Mouse (Mus musculus) heart, adult 11 months (tissue): ENCODE data around the gene Myl3.
A peak's percentile ranks its signal among the peaks of the same experiment; 100 is the strongest.

Experiments
- DNase-seq: peaks from one replicate; pipeline ENCODE4 v3.0.0; 2022

Gene Myl3

DNA sequence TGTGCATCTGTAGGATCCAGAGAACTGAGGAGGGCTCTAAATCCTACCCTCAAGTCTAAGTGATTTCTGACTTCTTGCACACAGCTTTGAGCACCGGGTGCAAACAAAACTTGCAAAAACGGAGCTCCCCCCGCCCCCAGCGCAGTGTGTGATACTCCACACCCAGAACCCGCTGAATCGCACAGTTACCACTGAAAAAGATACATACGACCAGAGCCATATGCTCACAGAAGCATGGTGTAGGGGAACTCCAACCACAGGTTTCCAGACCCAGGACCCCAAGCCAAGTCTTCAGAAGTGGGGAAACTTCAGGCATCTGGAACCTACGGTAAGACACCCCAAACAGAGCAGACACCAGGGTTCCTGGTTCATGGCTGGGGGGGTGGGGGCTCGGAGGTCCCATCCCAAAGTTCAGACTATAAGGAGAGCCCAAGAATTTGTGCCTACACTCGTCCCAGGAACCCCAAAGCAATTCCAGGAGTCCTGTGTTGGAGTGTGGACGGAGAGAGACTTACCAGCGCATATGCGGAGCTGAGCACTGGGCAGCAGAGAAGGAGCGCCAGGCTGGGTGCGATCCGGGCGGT is at the start of gene Myl3:
Gene Myl3, plus strand, starts transcription at position 151 of the 584 bp plus-strand sequence.
- DNase-seq: no peak

DNA sequence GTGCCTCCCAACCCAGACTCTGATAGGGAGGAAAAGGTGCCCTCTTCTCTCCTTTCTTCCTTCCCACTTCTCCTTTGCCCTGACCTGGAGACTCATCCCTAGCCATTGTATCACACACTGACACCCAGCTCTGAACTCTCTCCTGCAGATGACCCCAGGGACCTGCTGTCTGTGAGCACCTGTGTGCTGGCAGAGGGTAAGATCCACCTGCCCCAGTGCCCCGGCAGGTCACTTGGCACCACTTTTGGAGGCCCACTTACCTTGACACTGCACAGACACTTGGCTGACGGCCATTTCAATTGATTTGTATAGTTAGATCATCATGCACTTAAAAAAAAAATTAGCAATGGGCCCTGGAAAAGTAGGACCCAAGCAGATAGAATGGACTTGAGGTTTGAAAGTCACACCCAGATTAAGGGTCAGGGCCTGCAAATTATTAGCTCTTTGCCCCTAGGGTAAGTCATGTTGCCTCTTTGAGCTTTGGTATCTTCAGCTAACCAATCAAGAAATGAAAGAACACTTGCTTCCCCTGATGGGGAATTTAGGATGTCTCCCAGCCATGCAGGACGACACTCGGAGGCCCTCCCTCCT is 46.4 kb upstream of the Myl3 start:
- peak; percentile 85 for DNase-seq

DNA sequence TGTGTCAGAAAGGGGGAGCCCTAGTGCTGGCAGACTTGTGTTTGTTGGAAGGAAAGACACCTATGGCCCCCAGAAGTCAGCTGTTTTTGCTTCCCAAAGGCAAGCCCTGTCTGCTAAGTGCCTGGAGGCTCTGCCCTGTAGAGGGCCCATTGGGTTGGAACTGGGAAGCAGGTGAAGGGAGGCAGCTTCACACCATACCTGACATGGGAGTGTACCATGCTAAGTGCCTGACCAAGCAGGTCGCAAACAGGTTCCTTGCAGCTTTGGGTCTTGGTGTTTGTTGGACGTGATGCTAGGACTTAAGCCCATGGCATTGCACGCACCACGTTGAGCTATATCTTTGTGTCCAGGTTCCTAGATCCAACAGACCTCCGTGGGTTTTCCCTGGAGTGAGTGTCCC is 45.2 kb upstream of the Myl3 start:
- DNase-seq: no peak

DNA sequence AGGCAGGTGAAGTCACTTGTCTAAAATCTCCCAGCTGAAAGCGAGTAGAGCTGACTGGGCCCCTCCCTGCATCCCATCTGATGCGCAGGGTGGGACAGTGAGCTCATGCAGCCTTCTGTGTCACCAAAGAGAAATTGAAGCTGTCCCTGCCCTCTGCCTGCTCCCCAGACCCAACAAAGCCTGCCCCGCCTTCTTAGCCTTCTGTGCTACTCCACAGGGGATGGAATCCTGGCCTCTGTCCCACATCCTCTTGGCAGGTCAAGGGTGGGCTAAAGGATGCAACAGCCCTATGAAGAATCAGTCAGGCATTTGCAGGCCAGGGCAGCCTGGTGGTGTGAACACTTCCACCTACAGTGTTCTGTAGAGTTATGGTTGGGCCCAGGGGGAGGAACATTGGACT is 44.2 kb upstream of the Myl3 start:
- DNase-seq: peak; percentile 95

DNA sequence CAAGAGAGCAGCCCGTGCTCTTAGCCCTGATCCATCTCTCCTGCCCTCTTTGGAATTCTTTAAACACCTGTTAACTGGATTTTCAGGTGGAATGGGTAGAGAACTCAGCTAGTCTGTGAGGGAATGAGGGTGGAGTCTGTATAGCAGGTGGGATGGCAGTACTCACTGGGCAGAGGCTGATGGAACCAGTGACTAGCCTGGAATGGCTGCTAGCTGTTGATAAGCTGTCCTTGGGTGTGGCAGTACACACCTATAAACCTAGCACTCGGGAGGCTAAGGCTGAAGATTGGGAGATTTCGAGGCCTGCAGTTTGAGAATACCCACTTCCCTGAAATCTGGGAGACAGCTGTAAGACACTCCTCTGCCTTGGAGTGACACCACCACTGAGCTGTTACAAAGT is 42.1 kb upstream of the Myl3 start:
- DNase-seq: no peak

DNA sequence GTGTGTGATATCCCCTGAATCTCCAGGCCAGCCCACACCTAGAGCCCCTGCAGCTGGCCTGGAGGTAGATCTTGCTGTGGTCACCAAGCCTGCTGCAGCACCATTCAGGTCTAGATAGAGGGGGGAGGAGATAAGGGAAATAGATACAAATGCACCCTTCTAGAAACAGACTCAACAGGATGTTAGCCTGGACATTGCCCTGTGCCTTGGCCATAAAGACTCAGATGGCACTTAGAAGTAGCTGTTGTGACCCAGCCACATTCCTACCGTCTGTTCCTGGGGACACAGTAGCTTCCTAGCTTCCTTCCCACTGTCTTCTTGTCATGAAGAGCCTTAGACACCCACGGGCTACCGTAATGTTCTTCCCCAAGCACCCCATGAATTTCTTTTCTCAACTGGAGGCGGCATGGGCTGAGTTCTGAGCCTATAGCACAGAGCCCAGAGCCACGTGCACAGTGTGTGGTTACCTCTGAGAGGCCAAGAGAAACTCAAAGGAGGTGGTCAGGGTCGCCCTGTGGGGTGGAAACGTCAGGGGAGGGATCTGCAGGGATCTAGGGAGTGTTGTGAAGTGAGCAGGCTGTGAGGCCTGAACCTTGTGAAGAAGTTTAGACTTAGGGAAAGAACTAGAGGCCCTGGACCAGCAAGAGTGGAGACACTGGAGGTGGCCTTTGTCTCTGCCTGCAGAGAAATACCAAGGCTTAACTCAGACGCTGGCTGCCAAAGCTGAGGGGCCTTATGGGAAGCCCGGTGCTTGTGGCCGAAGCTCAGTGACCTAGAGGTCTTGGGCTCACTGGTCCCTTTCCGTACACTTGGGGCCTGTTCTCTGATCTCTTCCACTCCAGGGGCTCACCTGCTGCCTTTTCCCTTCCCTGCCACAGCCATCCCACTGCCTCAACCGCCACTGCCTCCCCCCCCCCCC is 40.3 kb upstream of the Myl3 start:
- DNase-seq: no peak

DNA sequence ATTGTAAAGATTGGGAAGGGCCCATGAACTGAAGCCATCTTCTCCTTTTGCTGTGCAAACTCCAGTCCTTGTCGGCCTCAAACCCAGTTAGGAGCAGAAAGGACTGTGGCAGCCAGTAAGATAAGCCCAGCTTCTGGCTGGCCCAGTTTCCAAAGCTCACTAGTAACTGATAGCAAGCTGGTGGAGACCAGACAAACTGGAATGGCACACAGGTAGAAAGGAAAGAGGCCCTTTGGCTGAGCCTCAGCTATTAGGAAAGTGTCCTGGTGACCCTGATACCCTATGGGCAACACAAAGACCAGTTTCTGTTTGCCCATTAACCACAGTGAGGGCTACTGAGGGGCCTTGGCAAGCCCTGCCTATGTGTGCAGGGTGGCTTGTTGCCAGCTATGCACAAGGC is 38.8 kb upstream of the Myl3 start:
- no peak for DNase-seq

DNA sequence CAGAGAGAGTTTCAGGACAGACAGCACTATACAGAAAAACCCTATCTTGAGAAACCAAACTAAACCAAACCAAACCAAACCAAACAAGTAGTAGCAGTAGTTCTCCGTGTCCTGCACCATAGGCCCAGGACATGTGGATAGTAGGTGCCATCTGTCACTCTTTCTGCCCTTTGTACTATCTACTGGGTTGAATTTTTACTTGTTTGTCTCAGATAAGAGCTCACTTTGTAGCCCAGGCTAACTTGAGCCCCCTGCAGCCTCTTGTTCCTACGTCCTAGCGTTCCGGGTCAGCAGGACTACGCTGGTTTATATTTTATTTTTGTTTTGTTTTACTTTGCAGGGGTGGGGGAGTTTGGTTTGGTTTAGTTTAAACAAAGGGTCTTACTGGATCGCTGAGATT is 37.7 kb upstream of the Myl3 start:
- DNase-seq: no peak

DNA sequence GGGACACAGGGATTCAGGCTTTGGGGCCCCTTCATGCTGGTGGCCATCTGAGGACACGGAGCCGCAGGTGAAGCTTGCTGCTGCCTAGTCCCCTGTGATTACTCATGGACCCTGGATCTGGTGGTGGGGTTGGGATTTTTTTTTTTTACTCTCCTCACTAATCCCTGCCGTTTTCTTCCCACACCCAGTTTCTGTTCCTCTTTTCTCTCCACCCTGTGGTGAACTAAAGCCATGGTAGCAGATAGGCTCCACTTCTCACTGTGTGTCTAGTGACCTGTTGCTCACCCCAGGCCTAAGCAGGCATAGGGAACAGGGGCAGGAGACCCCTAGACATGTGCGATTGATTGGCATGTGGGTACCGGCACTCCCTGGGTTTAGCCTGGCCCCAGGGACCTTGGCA is 34.9 kb upstream of the Myl3 start:
- peak; percentile 92 for DNase-seq

DNA sequence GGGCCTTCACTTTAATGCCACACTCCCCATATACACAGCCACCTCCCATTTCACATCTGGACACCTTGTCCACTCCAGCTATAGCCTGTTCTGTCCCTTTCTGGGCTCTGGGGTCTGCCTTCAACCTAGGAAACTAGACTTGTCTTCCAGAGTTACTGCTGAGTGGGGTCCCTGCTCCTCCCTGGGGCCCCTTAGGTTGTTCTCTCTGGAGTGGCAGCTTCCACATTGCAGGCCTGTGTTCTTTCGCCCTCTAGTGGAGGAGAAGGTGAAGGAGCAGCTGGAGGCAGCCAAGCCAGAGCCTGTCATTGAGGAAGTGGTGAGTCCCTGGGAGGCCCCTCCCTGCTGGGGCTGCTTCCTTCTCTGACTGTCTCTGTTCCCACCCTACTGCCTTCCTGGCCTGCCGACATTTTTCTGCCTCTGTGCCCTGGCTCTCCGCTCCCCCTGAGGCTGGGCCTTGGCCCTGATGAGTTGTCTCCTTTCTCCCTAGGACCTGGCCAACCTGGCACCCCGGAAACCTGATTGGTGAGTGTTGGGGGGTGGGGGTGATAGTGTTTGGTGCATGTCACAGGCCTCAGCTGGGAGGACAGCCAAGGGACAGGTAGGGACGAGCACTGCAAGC is 31.9 kb upstream of the Myl3 start:
- DNase-seq: peak; percentile 99

DNA sequence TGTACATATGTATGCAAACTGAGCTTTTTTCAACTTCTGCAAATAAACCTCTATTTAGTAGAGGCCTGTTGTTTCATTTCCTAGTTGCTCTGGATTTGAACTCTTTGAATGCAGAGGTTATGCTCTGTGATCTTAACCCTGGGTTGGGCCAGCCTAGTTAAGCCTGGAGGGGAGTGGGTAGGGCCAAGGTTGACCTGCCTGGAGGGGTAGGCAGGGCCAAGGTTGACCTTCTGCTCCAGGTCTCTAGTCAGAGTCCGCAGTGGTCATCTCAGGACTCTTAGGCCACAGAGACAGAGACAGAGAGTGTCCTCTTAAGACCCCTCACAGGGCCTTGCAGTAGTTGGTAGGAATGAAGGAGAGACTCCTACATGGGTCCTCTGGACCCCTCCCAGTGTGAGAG is 30.1 kb upstream of the Myl3 start:
- no peak for DNase-seq

DNA sequence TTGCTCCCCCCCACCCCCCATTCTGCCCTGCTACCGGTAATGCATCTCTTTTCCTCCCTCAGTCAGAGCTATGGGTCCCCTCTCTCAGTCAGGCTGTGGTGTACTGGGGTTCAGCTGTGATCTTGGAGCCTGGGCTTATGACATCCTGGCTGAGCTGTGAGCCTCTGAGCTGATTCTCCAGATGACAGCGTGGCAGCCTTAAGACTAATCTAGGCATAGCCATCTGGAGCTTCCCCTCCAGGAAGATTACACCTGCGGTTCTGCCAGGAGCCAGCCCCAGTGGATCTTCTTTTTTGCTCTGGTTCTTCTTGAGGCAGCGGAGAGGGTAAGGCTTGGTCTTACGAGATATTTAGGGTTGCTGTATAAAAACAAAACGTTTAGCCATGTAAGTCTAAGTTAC is 29.7 kb upstream of the Myl3 start:
- no peak for DNase-seq

DNA sequence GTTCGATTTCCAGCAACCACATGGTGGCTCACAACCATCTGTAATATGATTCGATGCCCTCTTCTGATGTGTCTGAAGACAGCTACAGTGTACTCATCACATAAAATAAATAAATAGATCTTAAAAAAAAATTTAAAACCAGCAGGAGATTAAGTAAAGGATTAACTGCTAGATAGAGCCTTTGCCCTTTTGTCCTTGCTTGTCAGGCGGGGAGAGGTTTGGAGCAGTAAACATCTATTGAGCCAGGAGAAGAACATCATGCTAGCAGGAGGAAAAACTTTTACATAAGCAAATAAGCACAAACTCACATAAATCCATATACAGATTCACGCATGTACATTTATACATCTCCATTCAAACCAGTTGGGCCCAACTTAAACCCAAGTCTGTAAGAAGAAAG is 29.1 kb upstream of the Myl3 start:
- no peak for DNase-seq

DNA sequence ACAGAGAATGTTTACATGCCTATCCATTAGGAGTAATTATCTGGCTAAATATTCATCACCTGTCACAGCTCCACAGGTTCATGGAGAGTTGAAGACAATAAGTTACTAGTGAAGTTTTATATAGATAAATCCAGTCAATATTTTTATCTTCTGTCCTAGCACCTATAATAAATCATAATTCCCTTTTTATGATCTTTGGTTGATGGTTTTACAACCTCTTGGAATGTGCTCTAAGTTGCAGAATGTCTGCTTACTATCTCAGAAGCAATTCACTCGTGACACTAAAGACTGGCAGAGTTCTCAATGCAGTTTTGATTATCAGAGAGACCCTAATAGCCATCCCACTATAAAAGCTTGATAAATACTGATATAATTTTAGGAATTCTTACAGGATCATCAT is 28.3 kb upstream of the Myl3 start:
- DNase-seq: no peak

DNA sequence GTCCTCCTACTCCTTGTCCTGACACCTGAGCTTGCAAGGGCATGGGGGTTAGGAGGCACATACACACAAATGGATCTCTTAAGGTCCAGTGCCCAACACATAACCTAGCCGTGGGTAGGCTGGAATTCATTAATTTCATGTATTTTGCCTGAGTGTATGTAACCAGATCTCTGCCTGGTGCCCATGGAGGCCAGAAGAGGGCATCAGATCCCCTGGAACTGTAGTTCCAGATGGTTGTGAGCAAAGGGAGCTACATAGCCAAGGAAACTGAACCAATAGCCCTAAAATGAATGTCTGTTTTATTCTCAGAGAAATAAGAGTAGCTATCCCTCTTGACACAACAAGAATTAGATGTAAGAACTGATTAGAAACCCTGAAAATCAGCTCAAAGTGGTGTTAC is 26.2 kb upstream of the Myl3 start:
- DNase-seq: no peak

DNA sequence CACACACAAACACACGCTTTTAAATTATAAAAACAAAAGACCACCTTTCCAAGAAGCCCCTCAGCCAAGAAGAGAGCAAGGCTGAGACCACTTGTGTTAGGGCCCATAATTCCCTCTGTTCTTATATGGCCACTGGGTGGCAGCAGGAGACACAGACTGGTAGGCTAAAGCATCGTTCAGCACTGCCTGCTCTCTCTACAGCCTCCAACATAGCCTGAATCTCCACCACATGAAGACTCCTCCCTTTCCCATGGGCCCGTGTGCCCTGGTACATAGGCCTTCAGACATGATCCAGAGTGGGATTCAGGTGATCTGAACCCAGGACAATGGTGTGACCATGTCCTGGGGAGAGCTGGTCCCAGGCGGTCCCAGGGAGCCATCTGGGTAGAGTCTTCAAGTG is 24.9 kb upstream of the Myl3 start:
- DNase-seq: no peak

DNA sequence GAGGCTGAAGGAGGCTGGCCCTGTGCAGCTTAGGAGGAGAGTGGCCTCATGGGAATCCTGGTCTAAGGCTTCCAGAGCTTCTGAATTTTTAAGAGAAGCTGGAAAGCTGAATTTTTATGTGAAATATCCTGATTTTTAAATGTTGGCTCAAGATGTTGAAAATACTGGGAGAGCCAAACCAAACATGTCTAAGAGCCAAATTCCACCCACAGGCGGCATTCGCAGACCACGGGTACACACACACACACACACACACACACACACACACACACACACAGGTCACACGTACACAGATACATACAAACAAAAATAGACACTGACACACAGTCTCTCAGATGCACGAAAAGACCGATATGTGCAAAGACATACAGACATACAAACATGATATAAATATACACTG is 23.6 kb upstream of the Myl3 start:
- no peak for DNase-seq

DNA sequence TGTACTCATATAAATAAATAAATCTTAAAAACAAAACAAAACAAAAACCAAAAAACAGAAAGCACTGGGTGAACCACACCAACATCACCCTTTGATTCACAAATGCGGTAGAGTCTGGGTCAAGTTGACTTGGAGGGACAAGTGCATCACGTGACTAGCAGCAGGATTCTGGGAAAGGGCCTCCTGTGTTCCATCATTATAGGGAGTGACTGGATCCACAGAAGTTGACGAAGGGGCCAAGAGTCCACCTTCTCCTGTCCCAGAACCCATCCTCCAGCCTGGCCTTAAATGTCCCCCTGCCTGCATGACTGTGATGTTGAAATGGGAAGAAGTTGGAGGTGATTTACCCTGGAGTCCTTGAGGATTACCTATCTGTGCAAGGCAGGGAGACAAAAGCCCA is 22.9 kb upstream of the Myl3 start:
- DNase-seq: no peak

DNA sequence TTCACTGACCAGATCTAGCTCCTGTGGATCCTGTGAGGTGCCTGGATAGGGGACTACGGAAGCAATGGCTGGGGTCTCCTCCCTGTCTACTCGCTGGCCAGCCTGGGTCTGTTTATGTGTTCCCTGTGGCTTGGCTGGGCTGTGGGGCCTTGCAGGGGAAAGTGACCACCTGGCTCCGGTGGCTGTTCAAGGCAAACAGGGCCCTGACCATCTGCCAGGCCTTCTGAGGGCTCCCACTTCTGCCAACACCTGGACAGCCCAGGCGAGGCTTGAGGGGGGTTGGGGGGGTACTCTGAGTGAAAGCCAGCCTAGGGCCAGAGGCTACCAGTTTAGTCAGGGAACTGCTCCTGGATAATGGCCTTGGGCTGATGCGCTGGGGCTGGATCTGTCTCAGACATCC is 21.7 kb upstream of the Myl3 start:
- DNase-seq: no peak

DNA sequence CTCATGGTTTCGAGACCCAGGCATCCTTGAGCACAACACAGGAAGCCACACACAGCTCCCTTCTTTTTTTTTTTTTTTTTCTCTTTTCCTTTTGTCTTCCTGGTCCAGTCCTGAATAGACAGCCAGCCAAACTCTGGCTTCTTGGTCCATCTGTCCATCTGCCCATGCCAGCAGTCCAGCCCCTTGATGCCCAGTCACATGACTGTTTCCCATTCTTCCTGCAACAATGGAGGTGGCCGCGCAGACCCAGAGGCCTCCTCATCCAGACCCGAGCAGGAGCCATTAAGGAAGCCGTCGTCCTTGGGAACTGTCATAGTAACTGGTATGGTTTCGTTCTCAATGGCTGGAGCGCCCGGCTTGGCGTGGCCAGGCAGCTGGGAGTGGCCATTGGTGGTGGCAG is 19.6 kb upstream of the Myl3 start:
- no peak for DNase-seq

DNA sequence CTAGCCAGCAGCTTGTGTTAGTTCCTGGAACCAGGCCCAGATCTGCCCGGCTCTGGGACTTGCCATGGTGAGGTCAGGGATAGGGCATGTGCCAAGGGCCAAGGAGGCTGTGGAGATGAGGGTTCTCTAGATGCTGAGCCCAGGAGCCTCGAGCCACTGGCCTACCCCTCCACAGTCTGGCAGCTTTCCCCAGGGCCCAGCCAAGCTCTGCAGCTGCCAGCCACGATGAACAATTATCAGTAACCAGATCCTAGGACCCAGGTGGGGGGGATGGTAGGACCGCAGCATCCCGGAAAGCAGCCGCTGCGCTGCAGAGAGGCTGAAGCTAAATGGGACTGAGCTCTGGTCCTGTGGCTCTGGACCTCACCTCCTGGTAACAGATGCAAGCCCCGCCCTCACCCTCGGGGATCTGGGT is 15.9 kb upstream of the Myl3 start:
- peak; percentile 94 for DNase-seq

DNA sequence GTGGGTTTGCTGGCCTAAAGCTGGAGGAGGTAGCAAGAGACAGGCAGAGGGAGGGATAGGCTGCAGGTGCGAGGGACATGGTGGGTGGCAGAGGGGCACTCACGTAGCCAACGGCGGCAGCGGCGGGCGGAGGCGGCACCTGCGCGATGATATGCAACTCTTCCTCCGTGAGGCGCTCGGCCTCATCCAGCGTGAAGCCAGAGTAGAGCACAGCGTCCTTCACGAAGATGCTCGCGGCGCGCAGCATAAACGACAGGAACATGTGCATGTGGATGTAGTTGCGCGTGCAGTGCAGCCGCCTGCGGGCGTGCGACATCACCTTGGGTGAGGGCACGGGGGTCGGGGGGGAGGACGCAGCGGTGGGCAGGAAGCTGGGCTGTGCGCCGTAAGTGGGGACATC is 14.8 kb upstream of the Myl3 start:
- no peak for DNase-seq

DNA sequence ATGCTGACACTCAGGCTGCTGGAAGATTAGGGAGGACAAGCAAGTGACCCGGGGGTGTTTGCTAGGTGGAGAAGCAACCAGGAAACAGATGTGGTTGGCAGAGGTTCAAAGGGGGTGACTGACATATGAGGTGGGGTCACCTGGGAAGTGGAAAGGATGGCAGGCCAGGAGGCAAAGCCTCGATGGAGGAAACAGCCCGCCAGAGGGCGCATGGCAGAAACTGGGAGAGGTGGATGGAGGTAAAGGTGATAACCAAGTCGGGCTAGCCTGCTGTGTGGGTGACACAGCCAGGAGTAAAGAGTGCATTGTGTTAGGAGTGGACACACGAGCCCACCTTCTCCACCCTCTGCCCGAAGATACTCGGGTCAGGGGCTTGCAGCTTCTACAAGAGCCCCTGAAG is 11.8 kb upstream of the Myl3 start:
- DNase-seq: no peak

DNA sequence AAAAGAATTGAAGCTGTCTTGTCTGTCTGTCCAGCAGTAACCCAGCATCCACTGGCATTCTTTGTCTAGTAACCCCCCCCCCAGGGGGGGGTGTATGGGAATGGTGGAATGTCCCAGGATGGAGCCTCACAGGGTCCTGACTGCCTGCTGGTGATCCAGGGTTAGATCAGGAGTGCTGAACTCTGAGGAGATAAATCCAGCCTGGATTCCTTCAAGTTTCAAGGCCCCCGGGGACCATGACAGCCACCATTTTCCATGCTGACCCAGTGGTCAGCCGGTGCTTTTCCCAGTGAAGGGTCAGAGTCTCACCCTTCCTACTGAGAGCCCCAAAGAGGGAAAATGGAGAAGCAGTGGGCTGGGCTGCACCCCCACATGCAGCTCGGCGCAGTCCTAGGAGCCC is 9.8 kb upstream of the Myl3 start:
- peak; percentile 94 for DNase-seq
